Mouse (Mus musculus) kidney, adult 2 months (tissue): ENCODE results near the gene Fanca.

ENCODE experiments used
- CTCF ChIP-seq: fragments of 200-500 bp; conservative IDR thresholded peaks from 2 replicates; pipeline ENCODE4 v1.5.1; 2011; ENCODE audit warnings: low read depth, mild to moderate bottlenecking, control low read depth, low read length, moderate library complexity, mixed read lengths; ENCODE audit not compliant: insufficient read depth, insufficient read length
- POLR2A ChIP-seq: fragments of 200-500 bp; IDR thresholded peaks from one replicate; pipeline ENCODE4 v1.6.1; 2011; ENCODE audit warnings: low read depth, low read length, control low read depth

DNA sequence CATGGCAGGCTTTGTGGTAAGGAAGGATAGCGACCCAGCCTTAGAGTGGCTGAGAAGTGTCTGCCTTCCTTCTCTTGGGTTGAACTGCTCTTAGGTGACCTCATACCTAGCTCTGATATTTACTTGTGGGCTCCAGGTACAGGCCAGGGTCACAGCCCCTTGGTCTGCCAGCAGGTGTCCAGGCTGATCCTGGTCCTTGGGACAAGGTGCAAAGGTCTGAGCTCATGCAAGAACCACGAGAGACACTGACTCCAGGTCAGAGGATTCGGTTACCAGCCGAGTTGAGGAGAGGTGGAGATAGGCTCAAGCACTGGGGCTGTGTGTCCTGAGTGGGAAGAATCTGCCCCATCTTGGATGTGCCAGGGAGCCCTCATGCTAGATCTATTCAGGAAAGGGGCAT is 74.0 kb downstream of the Fanca start:
- TF ChIP-seq POLR2A: no peak
- TF ChIP-seq CTCF: no peak
